Mouse (Mus musculus) pancreas, adult 10 weeks (tissue): ENCODE results near the gene Kansl1l. TPM values are rescaled to one million over a fixed set of nuclear protein-coding genes. Genes with fewer than 3 reads are reported as not detected.

ENCODE experiments used
- polyA plus RNA-seq: library from polyadenylated mRNA; stranded (reverse); fragments of 350-450 nt; fragmentation: Illumina TruSeq; extraction: RNeasy Lipid Tissue Mini Kit (QIAGEN cat#74804); gene quantifications from one replicate; pipeline ENCODE4 v1.2.3, GENCODE M21; 2015; ENCODE audit warnings: low read depth, low replicate concordance; ENCODE audit not compliant: insufficient read depth

The Kansl1l gene
- 4.7 TPM for polyA plus RNA-seq

GRCm38 (mm10) chr1:66817453-66817839 is at the start of gene Kansl1l:
Kansl1l (minus strand) TSS chr1:66817562.

GRCm38 (mm10) chr1:66862712-66863511 is 45.5 kb upstream of the Kansl1l start, which contains the start of gene Acadl:
Acadl (minus strand) TSS chr1:66863277.

GRCm38 (mm10) chr1:66700693-66701575 is 116.4 kb downstream of the Kansl1l start, which contains the start of gene Rpe:
Rpe (plus strand) TSS chr1:66700831.

Other genes starting within 250 kb of the Kansl1l start
- gene Rpe, start 116.7 kb downstream of the Kansl1l start, polyA plus RNA-seq, result 4.2 TPM
- 14.7 TPM for gene Acadl, start 45.7 kb upstream of the Kansl1l start, polyA plus RNA-seq
- not detected for gene Myl1, start 127.8 kb upstream of the Kansl1l start, polyA plus RNA-seq
- gene Lancl1, start 221.3 kb upstream of the Kansl1l start, polyA plus RNA-seq, result 15.8 TPM